Mouse (Mus musculus): ENCODE results near the gene Gpr183. TPM values are rescaled to one million over a fixed set of nuclear protein-coding genes. Genes with fewer than 3 reads are reported as not detected.

The Gpr183 gene
- total RNA-seq, 2 experiments from 2014 or later = 0.72 to 0.84 TPM

- DNase-seq (ENCODE audit: low spot score in 2 of 2) = no peak
- intact Hi-C loops (cut with DNase I) = loop anchor here (5.0 kb wide), 1 partner anchor 38 kb away; the partner anchor contains the start of gene Ubac2
Observed at GRCm38 (mm10) chr14:121915621-121916020, 49.4 kb downstream of the Gpr183 start, which contains the start of gene Gpr18. Gene Gpr18, minus strand, starts transcription at chr14:121915781.

- intact Hi-C loops (cut with DNase I) = loop anchor here (5.0 kb wide), 1 partner anchor 38 kb away; the partner anchor contains the start of gene Ubac2
- no peak for DNase-seq (ENCODE audit: low spot score in 2 of 2)
Observed at GRCm38 (mm10) chr14:121915143-121915542, 49.9 kb downstream of the Gpr183 start.

DNA sequence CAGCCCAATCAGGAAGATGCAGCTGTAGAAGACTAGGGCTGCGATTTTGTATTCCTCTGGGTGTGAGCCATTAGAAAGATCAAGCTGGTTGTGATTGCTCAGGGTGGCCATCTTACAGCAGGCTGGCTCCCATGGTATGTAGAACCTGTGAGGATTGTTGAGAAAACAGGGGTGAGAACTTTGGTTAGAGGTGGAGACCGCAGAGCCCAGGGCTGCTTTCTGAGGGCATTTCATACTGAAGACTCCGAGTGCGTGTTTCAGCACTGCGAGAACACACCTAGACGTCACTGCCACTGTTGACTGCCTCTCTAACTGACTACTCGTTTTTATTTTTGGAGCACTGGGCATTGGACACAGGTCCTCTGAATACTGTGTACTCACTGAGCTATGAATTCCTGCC lies 52.5 kb downstream of the Gpr183 start:
- intact Hi-C loops (cut with DNase I) = no loop called here

GRCm38 (mm10) chr14:121909868-121910267 lies 55.1 kb downstream of the Gpr183 start:
- intact Hi-C loops (cut with DNase I) = no loop called here
- no peak for DNase-seq (ENCODE audit: low spot score in 2 of 2)

More for the DNA sequence above, 52.5 kb downstream of the Gpr183 start:
- no peak for DNase-seq (ENCODE audit: low spot score in 2 of 2)

- intact Hi-C loops (cut with DNase I) = no loop called here
- DNase-seq (ENCODE audit: low spot score in 2 of 2) = no peak
Observed at GRCm38 (mm10) chr14:121906992-121907681, 57.9 kb downstream of the Gpr183 start.

DNA sequence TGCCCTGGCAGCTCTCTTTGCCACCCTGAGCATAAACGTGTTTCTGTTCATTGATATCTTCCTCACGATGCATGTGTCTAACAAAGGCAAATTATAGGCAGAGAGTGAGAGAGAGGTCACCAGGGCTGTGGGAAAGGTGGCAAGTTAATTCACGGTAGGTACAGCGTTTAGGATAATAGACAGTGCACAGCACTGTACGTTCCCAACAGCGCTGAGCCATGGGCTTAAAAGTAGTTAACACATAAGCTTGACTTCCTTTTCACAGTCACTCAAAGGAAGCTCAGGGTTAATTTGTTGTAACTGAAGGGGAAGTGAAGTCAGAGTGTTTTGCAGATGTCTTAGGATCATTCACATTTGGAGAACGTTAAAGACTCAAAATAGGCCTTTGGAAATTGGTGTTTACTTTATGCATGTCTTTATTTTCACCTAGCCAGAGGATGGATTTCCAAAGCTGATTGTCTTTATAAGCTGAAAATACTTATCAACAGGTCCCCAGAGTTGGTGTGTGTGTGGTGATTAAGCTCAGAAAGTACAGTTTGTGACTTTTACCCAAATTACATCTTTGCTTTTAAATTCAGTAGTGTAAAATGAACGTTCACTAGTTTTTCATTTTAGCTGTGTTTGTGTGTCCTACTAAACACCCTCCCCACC lies 58.5 kb downstream of the Gpr183 start:
- intact Hi-C loops (cut with DNase I) = no loop called here

GRCm38 (mm10) chr14:121904754-121905153 lies 60.2 kb downstream of the Gpr183 start:
- DNase-seq (ENCODE audit: low spot score in 2 of 2) = no peak
- intact Hi-C loops (cut with DNase I) = no loop called here

More for the DNA sequence above, 58.5 kb downstream of the Gpr183 start:
- no peak for DNase-seq (ENCODE audit: low spot score in 2 of 2)

DNA sequence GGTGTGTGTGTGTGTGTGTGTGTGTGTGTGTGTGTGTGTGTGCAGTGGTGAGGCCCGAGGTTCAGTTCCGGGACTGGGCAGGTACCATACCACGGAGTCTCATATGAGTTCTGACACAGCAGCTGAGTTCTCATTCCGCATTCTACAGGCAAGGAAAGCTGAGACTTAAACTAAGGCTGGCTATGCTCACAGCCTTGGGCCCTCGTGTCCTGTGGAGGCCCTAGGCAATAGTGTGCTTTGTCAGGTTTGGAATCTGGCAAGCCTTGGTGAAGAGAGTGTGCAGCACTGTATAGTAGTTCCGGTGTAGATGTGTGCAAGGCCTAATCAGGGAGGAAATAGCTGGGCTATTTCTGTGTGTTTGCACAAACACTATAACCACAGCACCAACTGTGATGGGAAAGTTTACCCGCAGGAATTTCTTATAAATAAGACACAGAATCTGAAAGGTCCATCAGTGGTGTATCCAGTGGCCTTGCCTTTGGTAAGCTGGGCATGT lies 61.6 kb downstream of the Gpr183 start:
- intact Hi-C loops (cut with DNase I) = no loop called here
- DNase-seq (ENCODE audit: low spot score in 2 of 2) = no peak

Other genes with a start within 250 kb of the Gpr183 start
- gene Dock9, start 167.4 kb downstream of the Gpr183 start, total RNA-seq (2021) = 100 to 1,000 TPM in 1 of 2 experiments, 10 to 100 TPM in 1; 79.1 to 100 TPM
- 10 to 100 TPM; 34.1 to 34.7 TPM for gene Ubac2, start 86.6 kb downstream of the Gpr183 start, total RNA-seq (2021)
- not detected for gene Gpr18, start 49.4 kb downstream of the Gpr183 start, total RNA-seq (2021)
- not detected for gene Timm8a2, start 69.5 kb upstream of the Gpr183 start, total RNA-seq (2021)
- gene Tm9sf2, start 141.8 kb upstream of the Gpr183 start, total RNA-seq (2021) = 100 to 1,000 TPM; 101 to 117 TPM
- gene Clybl, start 216.5 kb upstream of the Gpr183 start, total RNA-seq (2021) = 10 to 100 TPM; 21.2 to 31.3 TPM

Measured in left cerebral cortex, postnatal 36 days (tissue).